Mouse (Mus musculus) lung, adult 2 months (tissue): Measurements from ENCODE around the gene Fut1.

ENCODE experiments used
- CTCF ChIP-seq: fragments of 200-500 bp; IDR thresholded peaks from 2 replicates; pipeline ENCODE4 v1.5.1; 2011; ENCODE audit warnings: mild to moderate bottlenecking, low read length, control low read depth; ENCODE audit not compliant: insufficient read depth
- POLR2A ChIP-seq: fragments of 200-500 bp; IDR thresholded peaks from 2 replicates; pipeline ENCODE4 v1.6.1; 2011; ENCODE audit warnings: low read depth, mild to moderate bottlenecking, control low read depth, low read length, borderline replicate concordance; ENCODE audit errors: extremely low read depth

DNA sequence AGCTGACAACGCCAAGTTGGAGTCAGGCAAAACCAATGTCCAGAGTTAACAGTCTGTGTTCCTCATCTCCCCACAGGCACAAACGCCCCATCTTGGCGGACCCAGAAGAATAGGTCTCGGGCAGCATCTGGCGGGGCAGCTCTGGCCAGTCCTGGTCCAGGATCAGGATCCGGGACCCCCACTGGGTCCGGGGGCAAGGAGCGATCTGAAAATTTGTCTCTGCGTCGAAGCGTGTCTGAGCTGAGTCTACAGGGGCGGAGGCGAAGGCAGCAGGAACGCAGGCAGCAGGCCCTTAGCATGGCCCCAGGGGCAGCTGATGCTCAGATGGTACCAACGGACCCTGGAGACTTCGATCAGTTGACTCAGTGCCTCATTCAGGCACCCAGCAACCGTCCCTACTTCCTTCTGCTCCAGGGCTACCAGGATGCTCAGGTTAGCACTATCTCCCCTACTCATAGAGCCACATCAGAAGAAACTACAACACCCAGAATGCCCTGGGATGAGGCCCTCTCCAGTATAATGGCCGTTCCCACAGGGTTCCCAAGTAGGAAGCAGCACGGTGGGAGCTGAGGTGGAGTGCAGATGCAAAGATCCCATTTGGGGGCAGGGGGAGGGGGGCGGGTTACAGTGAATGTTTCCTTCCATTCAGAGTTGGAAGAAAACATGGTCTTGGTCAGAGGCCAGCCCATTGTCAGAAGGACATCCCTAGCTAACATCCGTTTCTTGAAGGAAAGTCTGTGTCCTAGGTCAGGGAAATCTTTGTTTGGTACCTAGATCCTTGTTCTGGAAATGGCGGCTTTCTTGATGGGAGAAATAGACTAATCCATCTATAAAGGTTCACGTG, 13.2 kb downstream of the Fut1 start:
- no peak for TF ChIP-seq CTCF
- no peak for TF ChIP-seq POLR2A
